Mouse (Mus musculus): ENCODE data around the gene Rasgef1c. TPM values are rescaled to one million over a fixed set of nuclear protein-coding genes. Genes with fewer than 3 reads are reported as not detected.
A peak's percentile ranks its signal among the peaks of the same experiment; 100 is the strongest.

Gene Rasgef1c
- polyA plus RNA-seq, 1 experiment, result not detected

DNA sequence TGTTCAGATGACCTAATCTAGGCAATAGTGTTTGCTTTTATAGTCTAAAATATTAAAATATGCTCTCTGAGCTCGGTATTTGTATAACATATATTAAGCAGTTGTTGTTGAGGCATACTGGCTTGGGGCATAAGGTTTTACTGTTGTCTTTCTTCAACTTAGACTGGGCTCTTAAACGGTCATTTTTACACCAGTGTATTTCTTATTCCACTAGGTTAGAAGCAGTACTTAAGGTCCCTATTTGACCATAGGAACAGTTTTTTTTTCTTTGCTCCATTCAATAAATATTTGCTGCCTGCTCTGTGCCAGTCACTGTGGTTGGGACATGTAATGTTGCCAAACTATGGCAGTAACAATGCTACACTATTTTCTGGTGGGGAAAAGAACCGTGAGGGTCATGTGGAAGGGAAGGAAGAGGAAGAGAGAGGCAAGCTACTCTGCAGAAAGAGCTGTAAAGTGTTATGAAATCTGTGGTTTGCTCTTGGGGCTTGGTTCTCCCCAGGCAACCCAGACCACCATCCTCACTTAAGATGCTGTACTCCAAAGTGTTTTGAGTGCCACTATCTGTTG lies 125.0 kb downstream of the Rasgef1c start:
- peak overlapping the region; percentile 67; the same call in 1 of the 2 replicates for H3K4me3 ChIP-seq (ENCODE audit: insufficient read depth, low read length)

DNA sequence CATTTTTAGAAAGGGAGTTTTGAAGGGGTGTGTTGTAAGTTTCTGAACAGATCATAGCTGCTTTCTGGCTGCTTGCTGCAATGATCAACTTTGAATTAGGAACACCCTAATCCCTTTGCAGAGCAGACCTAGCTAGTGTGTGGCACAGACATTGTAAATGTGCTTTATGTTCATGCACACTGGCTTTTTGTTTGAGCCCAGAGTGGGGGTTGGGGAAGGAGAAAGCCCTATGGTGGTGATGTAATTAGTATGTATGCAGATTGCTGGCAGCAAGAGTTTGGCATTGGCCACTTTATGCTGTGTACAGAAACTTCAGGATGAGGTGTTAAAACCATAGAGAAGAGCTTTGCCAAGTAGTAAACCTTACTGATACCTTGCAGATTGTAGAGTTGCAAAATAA lies 126.8 kb downstream of the Rasgef1c start:
- H3K4me3 ChIP-seq (ENCODE audit: insufficient read depth, low read length), result no peak overlapping the region
- TF ChIP-seq POLR2A (IDR thresholded peaks at IDR 0.05; ENCODE audit: low read depth, low read length), result no peak
- TF ChIP-seq CTCF (IDR thresholded peaks at IDR 0.05; ENCODE audit: borderline replicate concordance, insufficient read depth, low read length), result no peak
- no peak overlapping the region for H3K27ac ChIP-seq (ENCODE audit: insufficient read depth, low read length)
- no peaks in the 10 kb centered on the region for H3K4me1 ChIP-seq (ENCODE audit: control insufficient read depth, insufficient read depth, low read length)

More for the DNA sequence above, 125.0 kb downstream of the Rasgef1c start:
- no peak for TF ChIP-seq POLR2A (IDR thresholded peaks at IDR 0.05; ENCODE audit: low read depth, low read length)
- no peak for TF ChIP-seq CTCF (IDR thresholded peaks at IDR 0.05; ENCODE audit: borderline replicate concordance, insufficient read depth, low read length)
- no peaks in the 10 kb centered on the region for H3K4me1 ChIP-seq (ENCODE audit: control insufficient read depth, insufficient read depth, low read length)
- H3K27ac ChIP-seq (ENCODE audit: insufficient read depth, low read length), result no peak overlapping the region

Other genes with a start within 250 kb of the Rasgef1c start
- gene Scgb3a1, start 238.2 kb upstream of the Rasgef1c start, polyA plus RNA-seq (2011; ENCODE audit: insufficient read length, low read depth, missing spikeins), result not detected in 2 replicates
- gene Cnot6, start 189.1 kb upstream of the Rasgef1c start, polyA plus RNA-seq (2011; ENCODE audit: insufficient read length, low read depth, missing spikeins), result 66.6 and 94.8 TPM in 2 replicates
- gene Gfpt2, start 107.7 kb upstream of the Rasgef1c start, polyA plus RNA-seq (2011; ENCODE audit: insufficient read length, low read depth, missing spikeins), result 13.9 and 14.5 TPM in 2 replicates
- 62.5 and 68.5 TPM in 2 replicates for gene Mapk9, start 55.1 kb upstream of the Rasgef1c start, polyA plus RNA-seq (2011; ENCODE audit: insufficient read length, low read depth, missing spikeins)
- 28.5 and 31.9 TPM in 2 replicates for gene Rnf130, start 123.5 kb downstream of the Rasgef1c start, polyA plus RNA-seq (2011; ENCODE audit: insufficient read length, low read depth, missing spikeins)
- gene Tbc1d9b, start 229.6 kb downstream of the Rasgef1c start, polyA plus RNA-seq (2011; ENCODE audit: insufficient read length, low read depth, missing spikeins), result 72.3 and 76.8 TPM in 2 replicates